Mouse (Mus musculus) neural tube, embryonic 14.5 days (tissue): Measurements from ENCODE around the gene Olfr68. TPM values are rescaled to one million over a fixed set of nuclear protein-coding genes. Genes with fewer than 3 reads are reported as not detected.
"Not testable (repeated sequence)": the region's sequence is repeated elsewhere in the genome, so short reads cannot be mapped to it uniquely, and the experiment has no call there.

Experiments used
- ATAC-seq: fragments of 200-750 bp; cut with Nextera tagmentation; 2 replicates; pipeline ENCODE4 v1.8.0; 2017; ENCODE audit warnings: low read depth, mild to moderate bottlenecking, moderate TSS enrichment, moderate library complexity
- H3K27ac ChIP-seq: fragments of 300-500 bp; sonication (generic); 2 replicates; pipeline ENCODE4 v1.5.1; 2014; ENCODE audit warnings: low read depth, mild to moderate bottlenecking, control low read depth, low read length, moderate library complexity, mixed read lengths
- H3K27me3 ChIP-seq: fragments of 300-500 bp; sonication (generic); 2 replicates; pipeline ENCODE4 v1.6.1; 2014; ENCODE audit warnings: low read length; ENCODE audit not compliant: control insufficient read depth, insufficient read depth
- H3K36me3 ChIP-seq: fragments of 300-500 bp; sonication (generic); 2 replicates; pipeline ENCODE4 v1.6.1; 2014; ENCODE audit warnings: low read length, mixed read lengths; ENCODE audit not compliant: control insufficient read depth, insufficient read depth
- H3K4me1 ChIP-seq: fragments of 300-500 bp; sonication (generic); 2 replicates; pipeline ENCODE4 v1.6.1; 2014; ENCODE audit warnings: low read length; ENCODE audit not compliant: control insufficient read depth, insufficient read depth
- H3K4me2 ChIP-seq: fragments of 300-500 bp; sonication (generic); 2 replicates; pipeline ENCODE4 v1.6.1; 2014; ENCODE audit warnings: mild to moderate bottlenecking, low read depth, low read length, control low read depth
- H3K4me3 ChIP-seq: fragments of 300-500 bp; sonication (generic); 2 replicates; pipeline ENCODE4 v1.5.1; 2014; ENCODE audit warnings: low read depth, low read length, control low read depth, mixed read lengths
- H3K9ac ChIP-seq: fragments of 300-500 bp; sonication (generic); replicated peaks from 2 replicates; pipeline ENCODE4 v1.6.1; 2014; ENCODE audit warnings: low read depth, mild to moderate bottlenecking, control low read depth, low read length, mixed read lengths
- H3K9me3 ChIP-seq: fragments of 300-500 bp; sonication (generic); 2 replicates; pipeline ENCODE4 v1.6.1; 2016; ENCODE audit warnings: low read length; ENCODE audit not compliant: control insufficient read depth
- WGBS: fragments of 180-500 bp; shearing (Covaris S2); extraction: QIAGEN DNeasy Blood & Tissue Kit; methylation state at CpG from one replicate; pipeline ENCODE4 v1.1.7; 2014; 5-methylcytosine and 5-hydroxymethylcytosine counted together
- polyA plus RNA-seq: library from polyadenylated mRNA; unstranded; fragments of >200 nt; fragmentation: Nextera tagmentation; extraction: Ambion mirVana; gene quantifications from 2 replicates; pipeline ENCODE4 v1.2.1, GENCODE M21; 2014

Olfr68 gene
- polyA plus RNA-seq = not detected in 2 replicates

- Histone ChIP-seq H3K4me1 (no peaks in the 10 kb centered on the region), H3K9me3 (no peaks in the 10 kb centered on the region), H3K4me2 (no peak within 1 kb of the TSS), H3K27me3 (no peaks in the 10 kb centered on the region), H3K27ac (no peak within 1 kb of the TSS), H3K4me3 (no peak within 1 kb of the TSS), H3K36me3 (no peaks in the 10 kb centered on the region), H3K9ac (no peak within 1 kb of the TSS)
- 81% methylated on average over 3 of the region's 3 CpGs for WGBS
- no peak for ATAC-seq
Observed at GRCm38 (mm10) chr7:103779598-103779997, at the start of gene Olfr68. TSS of gene Olfr68 (minus strand) at chr7:103779698.

- WGBS = 96% methylated on average over 4 of the region's 4 CpGs
- H3K27ac ChIP-seq = no peak within 1 kb of the TSS
- ATAC-seq = no peak
- no peak within 1 kb of the TSS for H3K9ac ChIP-seq
- H3K4me1 ChIP-seq = no peaks in the 10 kb centered on the region
- no peaks in the 10 kb centered on the region for H3K36me3 ChIP-seq
- H3K4me2 ChIP-seq = no peak within 1 kb of the TSS
- H3K9me3 ChIP-seq = no peaks in the 10 kb centered on the region
- H3K27me3 ChIP-seq = no peaks in the 10 kb centered on the region
- no peak within 1 kb of the TSS for H3K4me3 ChIP-seq
Observed at GRCm38 (mm10) chr7:103827808-103828207, 48.3 kb upstream of the Olfr68 start, which contains the start of gene Hbb-bs. TSS of gene Hbb-bs (minus strand) at chr7:103828096.

- not testable (repeated sequence) for H3K4me3 ChIP-seq, H3K9ac ChIP-seq, H3K4me2 ChIP-seq, H3K4me1 ChIP-seq, ATAC-seq, H3K9me3 ChIP-seq, H3K27ac ChIP-seq, H3K36me3 ChIP-seq, H3K27me3 ChIP-seq
- no CpG with 5 or more reads among the region's 2 CpGs for WGBS
Observed at GRCm38 (mm10) chr7:103827139-103827538, 47.6 kb upstream of the Olfr68 start.

GRCm38 (mm10) chr7:103826255-103826887 lies 46.9 kb upstream of the Olfr68 start:
- H3K9ac ChIP-seq = no peak overlapping the region
- H3K4me2 ChIP-seq = no peak overlapping the region
- ATAC-seq = no peak
- H3K36me3 ChIP-seq = no peaks in the 10 kb centered on the region
- H3K27ac ChIP-seq = no peak overlapping the region
- no peaks in the 10 kb centered on the region for H3K4me1 ChIP-seq
- H3K27me3 ChIP-seq = no peaks in the 10 kb centered on the region
- no peaks in the 10 kb centered on the region for H3K9me3 ChIP-seq
- 58% methylated on average over 3 of the region's 3 CpGs for WGBS
- no peak overlapping the region for H3K4me3 ChIP-seq

- Histone ChIP-seq H3K4me3 (no peak overlapping the region), H3K36me3 (no peaks in the 10 kb centered on the region), H3K27me3 (no peaks in the 10 kb centered on the region), H3K27ac (no peak overlapping the region), H3K9me3 (no peaks in the 10 kb centered on the region), H3K4me1 (no peaks in the 10 kb centered on the region), H3K9ac (no peak overlapping the region), H3K4me2 (no peak overlapping the region)
- 92% methylated on average over 3 of the region's 3 CpGs for WGBS
- no peak for ATAC-seq
Observed at GRCm38 (mm10) chr7:103825536-103826254, 46.2 kb upstream of the Olfr68 start.

DNA sequence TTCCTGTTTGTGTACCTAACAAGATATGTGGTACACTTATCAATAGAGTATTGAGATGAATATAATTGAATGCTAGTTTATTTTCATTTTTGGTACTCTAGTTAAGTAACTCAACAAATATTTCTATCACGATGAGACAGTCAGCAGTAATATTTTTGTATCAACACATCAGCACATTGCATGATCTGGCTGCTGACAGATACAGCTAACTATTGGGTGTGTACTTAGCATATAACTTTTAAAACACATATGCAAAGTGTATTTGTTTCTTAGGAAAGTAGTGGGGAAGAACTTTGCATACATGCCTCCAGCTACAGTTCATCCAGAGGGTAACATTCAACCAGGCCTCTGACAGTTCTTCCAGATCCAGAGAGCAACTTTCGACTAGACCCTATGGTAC lies 45.1 kb upstream of the Olfr68 start:
- no peak for ATAC-seq
- Histone ChIP-seq H3K9ac (no peak overlapping the region), H3K27ac (no peak overlapping the region), H3K9me3 (no peaks in the 10 kb centered on the region), H3K4me3 (no peak overlapping the region), H3K4me2 (no peak overlapping the region), H3K4me1 (no peaks in the 10 kb centered on the region), H3K36me3 (no peaks in the 10 kb centered on the region), H3K27me3 (no peaks in the 10 kb centered on the region)
- WGBS = 91% methylated on average over 2 of the region's 2 CpGs

GRCm38 (mm10) chr7:103815085-103815484 lies 35.6 kb upstream of the Olfr68 start:
- not testable (repeated sequence) for H3K27ac ChIP-seq, H3K4me3 ChIP-seq, H3K9ac ChIP-seq, H3K4me2 ChIP-seq, H3K9me3 ChIP-seq, H3K4me1 ChIP-seq, H3K27me3 ChIP-seq, ATAC-seq, H3K36me3 ChIP-seq
- 92% methylated on average over 1 of the region's 2 CpGs for WGBS

DNA sequence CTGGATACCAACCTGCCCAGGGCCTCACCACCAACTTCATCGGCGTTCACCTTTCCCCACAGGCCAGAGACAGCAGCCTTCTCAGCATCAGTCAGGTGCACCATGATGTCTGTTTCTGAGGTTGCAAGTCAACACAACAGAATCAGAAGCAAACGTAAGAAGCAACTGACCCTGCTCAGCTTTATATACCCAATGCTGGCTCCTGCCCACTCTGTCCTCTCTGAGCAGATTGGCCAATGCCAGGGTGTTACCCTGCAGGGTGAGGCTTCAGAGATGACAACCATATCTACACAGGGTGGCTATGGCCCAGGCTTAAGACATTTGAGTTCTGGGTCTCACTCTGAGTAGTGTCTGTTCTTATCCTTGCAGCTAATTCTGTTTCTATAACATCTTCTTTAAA lies 34.3 kb upstream of the Olfr68 start, which contains the start of gene Hbb-bt:
Gene Hbb-bt (minus strand): TSS at position 231 of the 400 bp plus-strand sequence.
- ATAC-seq = no peak
- no peak within 1 kb of the TSS for H3K4me2 ChIP-seq
- H3K9ac ChIP-seq = no peak within 1 kb of the TSS
- H3K9me3 ChIP-seq = no peaks in the 10 kb centered on the region
- H3K36me3 ChIP-seq = no peaks in the 10 kb centered on the region
- H3K4me3 ChIP-seq = no peak within 1 kb of the TSS
- WGBS = 88% methylated on average over 3 of the region's 3 CpGs
- no peaks in the 10 kb centered on the region for H3K4me1 ChIP-seq
- no peaks in the 10 kb centered on the region for H3K27me3 ChIP-seq
- H3K27ac ChIP-seq = no peak within 1 kb of the TSS

DNA sequence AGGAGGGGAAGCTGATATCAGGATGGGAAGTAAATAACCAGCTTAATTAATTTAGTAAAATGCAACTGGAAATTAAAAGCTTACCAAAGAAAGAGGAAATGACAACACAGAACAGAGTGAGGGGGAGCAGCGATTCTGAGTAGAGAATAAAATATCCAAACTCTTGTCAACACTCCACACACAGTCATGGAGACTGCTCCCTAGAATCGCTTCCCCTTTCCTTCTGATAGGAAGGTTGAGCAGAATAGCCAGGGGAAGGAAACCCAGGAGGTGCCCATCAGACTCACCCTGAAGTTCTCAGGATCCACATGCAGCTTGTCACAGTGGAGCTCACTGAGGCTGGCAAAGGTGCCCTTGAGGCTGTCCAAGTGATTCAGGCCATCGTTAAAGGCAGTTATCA lies 33.7 kb upstream of the Olfr68 start:
- no CpG with 5 or more reads among the region's 3 CpGs for whole genome bisulfite sequencing
- H3K27me3 ChIP-seq, H3K9me3 ChIP-seq, H3K9ac ChIP-seq, H3K4me2 ChIP-seq, H3K4me3 ChIP-seq, H3K27ac ChIP-seq, H3K36me3 ChIP-seq, H3K4me1 ChIP-seq, ATAC-seq: not testable (repeated sequence)
